Mouse (Mus musculus) right cerebral cortex, postnatal 25 days (tissue): ENCODE results near the gene Lipc.

Source experiments
- DNase-seq: peaks from one replicate; pipeline ENCODE4 v3.0.0; 2022

The Lipc gene

GRCm38 (mm10) chr9:70911163-70911562, 40.9 kb downstream of the Lipc start:
- no peak for DNase-seq

- no peak for DNase-seq
Observed at GRCm38 (mm10) chr9:70910351-70910750, 41.7 kb downstream of the Lipc start.

GRCm38 (mm10) chr9:70902821-70903730, 49.0 kb downstream of the Lipc start:
- DNase-seq, result peak; percentile 23

- DNase-seq, result no peak
Observed at GRCm38 (mm10) chr9:70894201-70894600, 57.8 kb downstream of the Lipc start.

GRCm38 (mm10) chr9:70893526-70893925, 58.5 kb downstream of the Lipc start:
- DNase-seq, result no peak

- DNase-seq, result no peak
Observed at GRCm38 (mm10) chr9:70892627-70893026, 59.4 kb downstream of the Lipc start.

GRCm38 (mm10) chr9:70891431-70892133, 60.4 kb downstream of the Lipc start:
- DNase-seq, result peak; percentile 33

- DNase-seq, result no peak
Observed at GRCm38 (mm10) chr9:70890736-70891135, 61.3 kb downstream of the Lipc start.

GRCm38 (mm10) chr9:70888969-70889368, 63.1 kb downstream of the Lipc start:
- DNase-seq, result no peak

GRCm38 (mm10) chr9:70888556-70888955, 63.5 kb downstream of the Lipc start:
- no peak for DNase-seq

GRCm38 (mm10) chr9:70881982-70882381, 70.0 kb downstream of the Lipc start:
- no peak for DNase-seq

- DNase-seq, result no peak
Observed at GRCm38 (mm10) chr9:70878823-70879222, 73.2 kb downstream of the Lipc start.

GRCm38 (mm10) chr9:70878157-70878556, 73.9 kb downstream of the Lipc start:
- DNase-seq, result no peak

GRCm38 (mm10) chr9:70875490-70875889, 76.5 kb downstream of the Lipc start:
- DNase-seq, result no peak

GRCm38 (mm10) chr9:70875059-70875458, 77.0 kb downstream of the Lipc start:
- no peak for DNase-seq

GRCm38 (mm10) chr9:70872675-70873074, 79.4 kb downstream of the Lipc start:
- DNase-seq, result no peak

- DNase-seq, result no peak
Observed at GRCm38 (mm10) chr9:70870326-70870725, 81.7 kb downstream of the Lipc start.

GRCm38 (mm10) chr9:70869169-70869873, 82.7 kb downstream of the Lipc start:
- no peak for DNase-seq

GRCm38 (mm10) chr9:70867381-70867780, 84.6 kb downstream of the Lipc start:
- DNase-seq, result no peak

- no peak for DNase-seq
Observed at GRCm38 (mm10) chr9:70864039-70864438, 88.0 kb downstream of the Lipc start.

- DNase-seq, result no peak
Observed at GRCm38 (mm10) chr9:70863299-70863698, 88.7 kb downstream of the Lipc start.

GRCm38 (mm10) chr9:70859233-70859632, 92.8 kb downstream of the Lipc start:
- no peak for DNase-seq

GRCm38 (mm10) chr9:70855868-70856267, 96.2 kb downstream of the Lipc start:
- DNase-seq, result no peak
